Mouse (Mus musculus): Measurements from ENCODE around the gene Nfib. TPM values are rescaled to one million over a fixed set of nuclear protein-coding genes. Genes with fewer than 3 reads are reported as not detected.

Gene Nfib
- total RNA-seq, 2 experiments from 2014 or later, result 126 TPM

DNA sequence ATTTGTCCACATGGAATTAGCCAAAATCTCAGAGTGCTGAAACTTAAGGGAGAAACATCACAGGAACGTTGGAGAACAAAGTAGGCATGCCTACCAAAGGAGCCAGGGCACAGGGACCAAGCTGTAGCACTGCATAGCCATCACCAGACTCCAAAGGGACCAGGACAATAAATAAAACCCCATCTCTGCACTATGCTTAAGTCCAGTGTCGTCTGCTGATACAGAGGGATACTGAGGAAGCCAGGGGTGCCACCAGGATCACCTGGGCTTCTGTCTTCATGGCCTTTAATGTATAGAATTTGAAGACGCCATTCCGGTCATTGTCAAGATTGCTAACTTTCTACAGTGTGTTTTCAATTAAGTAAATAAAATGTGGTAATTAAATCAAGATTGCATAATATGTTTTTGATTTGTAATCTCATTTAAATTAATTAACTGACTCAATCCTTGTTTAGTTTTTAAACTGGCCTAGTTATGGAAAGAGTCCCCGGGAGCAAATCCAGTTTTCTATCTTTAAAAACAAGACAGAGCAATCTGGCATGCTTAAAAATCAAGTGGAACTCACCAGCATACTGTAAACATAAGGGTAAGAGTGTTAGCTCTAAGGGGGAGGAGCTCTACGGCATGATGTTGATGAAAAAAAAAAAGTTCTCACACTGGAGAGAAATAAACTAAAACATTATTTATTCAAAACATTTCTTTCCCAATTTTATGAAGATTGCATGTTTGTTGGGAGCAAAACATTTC lies 313.7 kb downstream of the Nfib start:
- no peak for DNase-seq

- DNase-seq, result no peak
Measured at GRCm38 (mm10) chr4:82390545-82390944, 315.0 kb downstream of the Nfib start.

- DNase-seq, result no peak
Measured at GRCm38 (mm10) chr4:82389876-82390275, 315.7 kb downstream of the Nfib start.

- no peak for DNase-seq
Measured at GRCm38 (mm10) chr4:82387620-82388019, 317.9 kb downstream of the Nfib start.

GRCm38 (mm10) chr4:82386222-82386993 lies 319.1 kb downstream of the Nfib start:
- no peak for DNase-seq

GRCm38 (mm10) chr4:82385638-82386037 lies 319.9 kb downstream of the Nfib start:
- DNase-seq, result peak in 1 of 2 experiments; percentile 26

DNA sequence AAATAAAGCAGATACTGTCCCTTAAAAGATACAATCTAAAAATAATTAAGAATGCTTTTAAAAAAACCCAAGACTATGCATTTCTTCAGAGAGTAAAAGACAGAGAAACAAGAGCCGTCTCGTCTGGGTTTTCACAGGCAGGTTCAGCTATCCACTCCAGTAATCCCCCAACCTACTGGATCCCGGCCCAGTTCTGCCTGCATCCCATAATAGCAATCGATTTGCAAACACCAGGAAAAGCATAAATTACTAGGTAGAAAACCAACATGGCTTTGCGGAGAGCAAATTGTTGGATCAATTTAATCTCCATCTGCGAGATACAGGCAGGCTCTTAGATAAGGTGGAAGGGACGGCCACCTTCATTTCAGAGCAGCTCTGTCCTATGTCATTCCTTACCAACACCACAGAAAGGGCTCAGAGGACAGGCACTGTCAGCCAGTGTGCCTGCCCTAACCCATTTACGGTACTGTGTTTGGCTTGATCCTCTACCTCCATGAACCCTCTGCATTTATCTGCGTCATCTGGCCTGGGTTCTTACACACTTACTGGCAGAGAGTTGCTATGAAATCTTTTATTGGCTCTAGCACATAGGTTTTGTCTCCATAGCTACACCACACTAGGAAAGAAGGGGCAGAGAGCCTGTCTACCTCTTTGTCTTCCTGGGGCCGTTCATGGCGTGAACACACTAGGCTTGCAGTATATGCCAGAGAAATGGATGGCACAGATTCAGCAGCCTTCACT lies 321.4 kb downstream of the Nfib start:
- DNase-seq, result no peak

DNA sequence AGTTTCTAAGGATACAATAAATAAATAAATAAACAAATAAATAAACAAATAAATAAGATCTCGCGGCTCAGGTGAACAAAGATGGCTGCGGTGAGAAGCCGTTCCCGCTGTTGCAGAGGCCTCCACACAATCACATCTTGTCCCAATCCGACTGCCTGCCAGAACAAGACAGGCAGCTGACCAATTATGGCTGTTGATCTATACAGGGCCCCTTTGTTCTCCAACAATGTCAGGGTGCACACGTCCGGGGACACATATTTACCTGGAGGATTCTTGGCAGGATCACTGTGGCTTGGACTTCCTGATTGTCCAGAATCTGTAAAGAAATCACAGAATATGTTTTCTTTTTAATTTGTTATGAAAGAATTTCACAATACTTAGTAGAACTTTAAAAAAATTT lies 322.2 kb downstream of the Nfib start:
- DNase-seq, result no peak

GRCm38 (mm10) chr4:82381786-82382185 lies 323.8 kb downstream of the Nfib start:
- DNase-seq, result no peak

GRCm38 (mm10) chr4:82380578-82380977 lies 325.0 kb downstream of the Nfib start:
- DNase-seq, result no peak

DNA sequence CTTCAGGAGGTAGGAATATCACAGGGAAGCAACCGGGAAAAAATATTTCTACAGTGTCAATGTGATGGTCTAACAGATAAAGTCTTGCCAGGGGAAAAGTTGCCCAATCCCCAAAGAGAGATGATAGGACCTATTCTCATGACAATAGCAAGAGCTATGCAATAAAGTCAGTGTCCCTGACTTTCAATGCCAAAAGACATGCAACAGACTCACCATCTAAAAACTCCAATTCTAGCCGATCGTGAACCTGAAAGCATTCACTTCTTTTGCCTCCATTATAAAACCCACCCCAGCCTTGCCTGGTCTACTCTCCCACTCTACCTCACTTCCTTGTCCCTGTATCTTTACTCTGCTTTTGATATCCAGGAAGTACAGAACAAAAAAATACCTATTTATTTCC lies 327.5 kb downstream of the Nfib start:
- DNase-seq, result no peak

DNA sequence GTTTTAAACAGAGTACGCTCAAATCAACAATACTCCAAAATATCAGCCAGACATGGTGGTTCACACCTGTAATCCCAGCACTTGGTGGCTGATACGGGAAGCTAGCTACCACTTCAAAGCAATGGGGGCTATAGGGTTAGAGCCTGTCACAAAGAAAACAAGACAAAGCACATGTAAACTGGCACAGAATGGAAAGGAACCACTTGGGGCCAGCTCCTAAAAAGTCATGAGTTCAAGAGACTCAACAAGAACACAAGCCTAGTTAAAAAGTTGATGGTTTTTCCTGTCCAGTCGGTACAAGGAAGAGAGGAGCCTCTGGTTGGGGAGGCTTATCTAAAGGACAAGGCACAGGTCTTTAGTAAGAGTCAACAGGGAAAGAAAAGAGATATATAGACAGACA lies 327.9 kb downstream of the Nfib start:
- no peak for DNase-seq

- DNase-seq, result no peak
Measured at GRCm38 (mm10) chr4:82374560-82374959, 331.0 kb downstream of the Nfib start.

- no peak for DNase-seq
Measured at GRCm38 (mm10) chr4:82372217-82372616, 333.3 kb downstream of the Nfib start.

- no peak for DNase-seq
Measured at GRCm38 (mm10) chr4:82371471-82371870, 334.1 kb downstream of the Nfib start.

DNA sequence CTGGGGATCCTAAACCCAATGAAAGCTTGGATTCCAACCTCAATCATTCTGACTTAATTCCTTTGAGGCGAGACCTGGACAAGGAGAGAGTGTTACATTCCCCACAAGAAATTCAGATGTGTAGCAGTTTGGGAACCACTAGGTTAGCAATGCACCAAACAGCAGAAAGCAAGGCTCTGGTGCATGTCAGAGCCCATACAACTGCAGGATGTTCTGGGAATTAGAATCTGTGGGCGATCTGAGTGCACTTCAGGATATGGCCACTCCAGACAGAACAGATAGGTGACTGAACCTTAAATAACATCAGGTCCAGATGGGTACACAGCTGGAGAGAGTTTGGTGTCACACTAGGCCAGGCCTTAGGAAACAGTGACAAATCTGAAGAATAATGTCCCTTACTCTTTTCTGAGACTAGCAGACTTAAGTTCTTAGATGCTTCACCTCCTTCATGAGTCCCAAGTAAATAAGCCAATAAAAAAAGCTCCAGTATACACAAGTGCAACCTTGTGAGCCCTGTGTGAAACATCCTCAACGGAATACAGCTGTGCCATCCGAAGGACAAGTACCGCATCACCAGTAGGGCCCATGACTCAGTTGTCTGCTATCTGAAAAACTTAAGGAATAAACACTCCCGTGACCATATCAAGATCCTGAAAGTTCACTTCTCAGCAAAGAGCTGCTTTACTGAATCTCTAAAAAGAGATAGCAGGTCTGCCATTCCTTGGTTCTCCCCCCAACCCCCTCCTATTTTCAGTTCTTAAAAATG lies 336.4 kb downstream of the Nfib start:
- DNase-seq, result no peak

GRCm38 (mm10) chr4:82368091-82368775 lies 337.3 kb downstream of the Nfib start:
- DNase-seq, result no peak

GRCm38 (mm10) chr4:82364696-82365385 lies 340.7 kb downstream of the Nfib start:
- DNase-seq, result peak; percentile 37 to 50

DNA sequence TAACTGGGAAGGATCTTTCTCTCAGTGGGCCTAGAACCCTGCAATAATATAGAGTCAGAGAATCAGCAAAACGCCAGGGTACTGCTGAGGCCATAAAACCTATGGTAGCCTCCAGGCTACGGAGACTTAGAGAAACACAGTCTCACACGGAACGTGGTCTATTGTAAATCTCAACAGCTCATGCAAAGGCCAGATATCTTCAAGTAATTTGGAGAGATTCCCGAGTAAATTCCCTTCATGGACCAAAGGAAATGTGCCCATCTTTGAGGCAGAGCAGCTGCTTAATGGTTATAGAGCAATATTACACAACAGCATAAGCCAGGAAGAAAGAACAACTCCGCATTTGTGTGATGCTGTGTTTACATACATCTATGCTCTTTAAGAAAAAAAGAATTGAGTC lies 341.6 kb downstream of the Nfib start:
- peak; percentile 38 to 40 for DNase-seq

DNA sequence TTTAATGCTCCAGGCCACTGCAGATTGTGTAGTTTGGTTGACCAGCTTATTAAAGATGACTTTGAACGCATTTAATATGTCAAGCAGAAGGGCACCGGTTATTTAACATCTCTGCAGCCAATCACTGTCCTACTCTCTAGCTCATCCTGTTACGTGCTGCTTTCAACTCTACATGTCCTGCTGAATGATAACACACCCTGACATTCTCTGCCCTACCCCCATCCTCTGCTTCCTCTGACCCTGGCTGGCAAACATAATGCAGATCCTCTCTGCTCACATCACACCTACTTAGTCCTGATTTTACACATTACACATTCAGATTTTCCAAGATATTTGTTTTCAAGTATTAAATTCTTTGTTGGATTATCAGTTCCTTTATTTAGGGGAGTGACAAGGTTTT lies 343.3 kb downstream of the Nfib start:
- peak in 1 of 2 experiments; percentile 36 for DNase-seq

DNA sequence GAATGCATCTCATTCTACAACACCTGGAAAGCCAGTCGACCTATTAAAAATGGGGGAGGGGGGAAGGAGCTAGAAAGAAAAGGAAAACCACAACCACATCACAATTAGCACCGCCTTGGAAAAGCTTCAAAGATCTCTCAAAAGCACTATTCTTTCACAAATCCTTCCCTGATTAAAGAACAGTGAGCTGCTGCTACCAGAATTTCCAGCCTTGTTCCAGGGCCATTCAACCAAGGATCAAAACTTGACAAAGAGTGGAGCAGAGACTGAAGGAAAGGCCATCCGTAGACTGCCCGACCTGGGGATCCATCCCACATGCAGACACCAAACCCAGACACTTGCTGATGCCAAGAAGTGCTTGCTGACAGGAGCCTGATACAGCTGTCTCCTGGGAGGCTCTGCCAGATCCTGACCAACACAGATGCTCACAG lies 345.5 kb downstream of the Nfib start:
- peak; percentile 24 to 39 for DNase-seq

All from heart, adult 18-20 months (tissue).